Mouse (Mus musculus) monocyte, adult 5-6 weeks (primary cell): ENCODE results near the gene Zcchc10. TPM values are rescaled to one million over a fixed set of nuclear protein-coding genes. Genes with fewer than 3 reads are reported as not detected.
"Not testable (repeated sequence)": the region's sequence is repeated elsewhere in the genome, so short reads cannot be mapped to it uniquely, and the experiment has no call there.

ENCODE experiments used
- ATAC-seq: fragments of 153-309, 156-312 bp; replicated peaks from 2 replicates; pipeline ENCODE4 v1.8.0; 2017; ENCODE audit warnings: mild to moderate bottlenecking; ENCODE audit not compliant: low TSS enrichment, insufficient number of reproducible peaks, severe bottlenecking, poor library complexity, low FRiP score
- total RNA-seq: library from RNA; stranded (forward); fragments of 200-1000, 200-491, 200-594 nt; gene quantifications from 3 replicates; pipeline ENCODE4 v1.2.3, GENCODE M21; 2017

The Zcchc10 gene
- total RNA-seq = 2.3 to 9.1 TPM (median 5.5 TPM) in 3 replicates

DNA sequence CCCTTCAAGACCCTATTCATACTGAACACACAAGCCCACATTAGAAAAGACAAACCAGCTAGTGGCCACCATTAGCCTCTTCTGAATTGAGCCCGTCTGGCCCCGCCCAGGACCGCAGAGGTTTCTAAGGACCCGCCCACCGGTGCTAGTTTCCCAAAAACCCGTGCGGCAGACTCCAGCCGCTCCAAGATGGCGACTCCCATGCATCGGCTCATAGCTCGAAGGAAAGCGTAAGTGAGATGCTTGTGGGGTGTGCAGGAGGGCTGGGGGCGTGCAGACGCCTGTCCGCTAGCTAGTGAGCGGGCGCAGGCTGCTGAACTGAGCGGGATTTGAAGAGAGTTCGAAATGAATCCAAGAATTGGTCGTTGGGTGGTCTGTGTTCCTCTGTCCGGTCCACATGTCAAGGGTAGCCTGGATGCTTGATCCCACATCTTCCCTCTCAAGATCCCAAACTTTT, at the start of gene Zcchc10:
Zcchc10 (plus strand) TSS at position 168 of the 457 bp plus-strand sequence.
- peak; percentile 100 for ATAC-seq

DNA sequence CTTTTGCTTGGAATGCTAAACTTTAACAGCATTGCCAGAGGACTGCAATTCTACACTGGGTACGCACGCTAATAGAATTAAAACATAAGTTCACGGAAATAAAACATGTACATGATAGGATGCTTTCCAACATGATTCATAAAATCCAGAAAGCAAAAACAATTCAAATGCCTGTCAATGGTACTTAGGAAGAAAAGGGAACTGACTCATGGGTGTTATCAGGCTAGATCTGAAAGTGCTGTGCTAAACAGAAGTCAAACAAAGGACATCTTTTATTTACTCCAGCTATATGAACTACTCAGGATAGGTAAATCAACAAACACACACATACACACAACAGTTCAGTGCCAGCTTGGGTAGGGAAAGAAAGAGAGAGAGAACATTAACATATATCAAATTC, 49.1 kb upstream of the Zcchc10 start:
- ATAC-seq = no peak

DNA sequence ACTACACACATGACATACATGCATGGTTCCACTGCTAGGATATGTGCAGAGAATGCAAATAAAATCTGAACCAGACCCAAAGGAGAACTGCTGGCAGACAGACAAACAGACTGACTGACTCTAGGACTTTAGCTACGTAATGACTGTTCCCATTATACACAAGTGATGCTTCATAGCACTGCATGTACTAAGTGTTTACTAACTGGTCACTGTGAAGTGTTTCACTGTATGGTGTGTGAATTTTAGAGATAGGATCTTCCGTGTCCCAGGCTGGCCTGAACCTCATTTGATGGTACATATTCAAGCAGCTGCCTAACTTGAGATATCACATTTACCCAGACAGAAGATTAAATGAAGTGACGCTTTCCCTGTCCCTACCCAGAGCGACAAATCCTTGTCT, 46.1 kb upstream of the Zcchc10 start:
- no peak for ATAC-seq

DNA sequence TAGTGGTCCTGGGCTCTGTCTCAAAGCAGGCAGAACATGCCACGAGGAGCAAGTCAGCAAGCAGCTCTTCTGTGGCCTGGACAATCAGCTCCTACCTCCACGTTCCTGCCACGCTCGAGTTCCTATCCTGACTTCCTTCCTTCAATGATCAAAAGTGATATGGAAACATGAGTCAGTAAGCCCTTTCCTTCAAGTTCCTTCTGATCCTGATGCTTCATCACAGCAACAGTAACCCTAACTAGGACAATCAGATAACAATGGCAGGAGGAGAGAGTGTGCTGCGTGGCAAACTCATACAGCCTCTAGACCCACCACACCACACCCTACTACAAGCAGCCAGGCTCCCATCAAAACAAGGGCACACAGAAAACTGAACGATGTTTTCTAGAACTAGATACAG, 38.6 kb upstream of the Zcchc10 start:
- no peak for ATAC-seq

DNA sequence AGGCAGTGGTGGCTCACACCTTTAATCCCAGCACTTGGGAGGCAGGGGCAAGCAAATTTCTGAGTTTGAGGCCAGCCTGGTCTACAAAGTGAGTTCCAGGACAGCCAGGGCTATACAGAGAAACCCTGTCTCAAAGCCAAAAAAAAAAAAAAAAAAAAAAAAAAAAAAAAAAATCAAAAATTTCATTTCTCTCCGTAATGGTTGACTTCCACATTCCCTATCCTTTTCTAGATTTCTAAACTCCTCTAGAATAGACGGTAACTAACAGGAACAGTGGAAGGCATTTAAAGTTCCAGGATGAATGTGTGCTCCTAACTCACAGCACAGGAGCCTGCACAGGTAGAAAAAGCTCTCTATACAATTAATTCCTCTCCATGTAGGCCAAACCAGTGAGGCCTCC, 34.3 kb upstream of the Zcchc10 start:
- ATAC-seq = not testable (repeated sequence)

DNA sequence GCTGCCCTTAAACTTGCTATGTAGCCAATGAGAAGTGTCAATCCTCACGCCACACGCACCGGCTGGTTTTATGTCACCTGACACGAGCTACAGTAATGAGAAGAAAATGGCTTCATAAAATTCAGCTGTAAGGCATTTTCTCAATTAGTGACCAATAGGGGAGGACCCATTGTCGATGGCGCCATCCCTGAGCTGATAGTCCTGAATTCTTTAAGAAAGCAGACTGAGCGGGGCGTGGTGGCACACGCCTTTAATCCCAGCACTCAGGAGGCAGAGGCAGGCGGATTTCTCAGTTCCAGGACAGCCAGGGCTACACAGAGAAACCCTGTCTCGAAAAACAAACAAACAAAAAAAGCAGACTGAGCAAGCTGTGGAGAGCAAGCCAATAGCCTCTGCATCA, 33.6 kb upstream of the Zcchc10 start:
- ATAC-seq = no peak

DNA sequence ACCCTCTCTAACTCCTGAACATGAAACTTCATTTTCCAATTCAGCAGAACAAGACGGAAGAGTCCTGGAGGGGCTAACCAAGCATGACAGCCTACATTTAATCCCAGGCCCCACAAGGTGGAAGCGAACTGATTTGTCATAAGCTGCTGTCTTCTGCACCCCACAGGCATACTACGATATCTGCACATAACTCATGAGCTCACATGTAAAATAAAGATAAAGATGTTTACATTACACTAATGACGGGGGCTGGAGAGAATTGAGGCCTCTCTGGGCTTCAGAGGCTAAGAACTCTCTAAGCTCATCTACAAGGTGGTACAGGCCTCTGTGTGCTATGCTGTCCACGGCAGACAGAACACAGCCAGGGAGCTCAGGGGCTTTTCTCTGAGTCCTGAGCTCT, 30.0 kb upstream of the Zcchc10 start:
- no peak for ATAC-seq

DNA sequence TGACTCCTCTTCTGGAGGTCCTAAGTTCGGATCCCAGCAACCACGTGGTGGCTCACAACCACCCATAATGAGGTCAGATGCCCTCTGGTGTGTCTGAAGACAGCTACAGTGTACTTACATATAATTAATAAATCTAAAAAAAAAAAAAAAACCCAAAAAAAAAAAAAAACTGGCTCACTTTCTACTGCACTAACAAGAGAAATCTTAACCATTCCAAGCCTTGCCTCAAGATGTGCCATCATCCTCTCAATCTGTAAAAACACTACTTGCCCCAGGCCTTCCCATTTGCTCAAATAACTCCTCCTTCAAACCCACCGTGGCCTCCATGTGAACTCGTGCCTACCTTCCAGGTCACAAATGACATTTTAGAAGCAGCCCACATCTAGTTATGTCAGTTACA, 27.6 kb upstream of the Zcchc10 start:
- no peak for ATAC-seq

DNA sequence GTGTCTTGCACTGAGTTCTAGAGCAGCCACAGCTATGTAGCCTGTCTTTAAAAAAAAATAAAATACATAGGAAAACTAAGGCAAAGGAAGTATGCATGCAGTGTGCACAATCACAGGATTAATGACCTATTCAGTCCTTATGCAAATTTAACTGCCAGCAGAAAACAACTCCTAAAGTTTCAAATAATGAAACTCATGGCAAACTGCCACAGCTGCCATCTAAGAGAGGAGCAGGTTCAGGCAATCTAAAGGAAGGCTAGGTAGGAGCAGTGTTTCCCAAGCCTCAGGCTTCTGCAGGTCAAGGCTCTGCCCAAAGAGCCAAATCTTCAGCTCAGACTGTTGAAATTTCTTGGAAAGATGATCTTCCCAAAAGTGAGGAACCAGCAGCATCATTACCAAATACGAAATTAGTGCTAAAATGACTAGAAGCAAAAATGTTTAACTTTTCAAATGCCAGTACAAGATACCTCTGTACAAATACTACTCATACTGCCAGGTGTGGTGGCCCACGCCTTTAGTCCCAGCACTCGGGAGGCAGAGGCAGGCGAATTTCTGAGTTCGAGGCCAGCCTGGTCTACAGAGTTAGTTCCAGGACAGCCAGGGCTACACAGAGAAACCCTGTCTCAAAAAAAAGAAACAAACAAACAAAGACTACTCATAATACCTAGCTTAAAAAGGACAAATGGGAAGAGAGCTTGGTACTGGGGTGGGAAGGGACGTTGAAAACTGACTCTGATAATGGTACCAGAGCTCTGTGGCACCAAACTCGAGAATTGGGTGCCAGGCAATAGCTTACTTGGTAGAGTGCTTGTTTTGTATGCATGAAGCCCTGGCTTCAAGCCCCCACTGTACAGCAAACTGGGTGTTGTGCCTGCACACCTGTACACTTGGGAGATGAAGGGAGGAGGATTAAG, 26.3 kb upstream of the Zcchc10 start:
- no peak for ATAC-seq

DNA sequence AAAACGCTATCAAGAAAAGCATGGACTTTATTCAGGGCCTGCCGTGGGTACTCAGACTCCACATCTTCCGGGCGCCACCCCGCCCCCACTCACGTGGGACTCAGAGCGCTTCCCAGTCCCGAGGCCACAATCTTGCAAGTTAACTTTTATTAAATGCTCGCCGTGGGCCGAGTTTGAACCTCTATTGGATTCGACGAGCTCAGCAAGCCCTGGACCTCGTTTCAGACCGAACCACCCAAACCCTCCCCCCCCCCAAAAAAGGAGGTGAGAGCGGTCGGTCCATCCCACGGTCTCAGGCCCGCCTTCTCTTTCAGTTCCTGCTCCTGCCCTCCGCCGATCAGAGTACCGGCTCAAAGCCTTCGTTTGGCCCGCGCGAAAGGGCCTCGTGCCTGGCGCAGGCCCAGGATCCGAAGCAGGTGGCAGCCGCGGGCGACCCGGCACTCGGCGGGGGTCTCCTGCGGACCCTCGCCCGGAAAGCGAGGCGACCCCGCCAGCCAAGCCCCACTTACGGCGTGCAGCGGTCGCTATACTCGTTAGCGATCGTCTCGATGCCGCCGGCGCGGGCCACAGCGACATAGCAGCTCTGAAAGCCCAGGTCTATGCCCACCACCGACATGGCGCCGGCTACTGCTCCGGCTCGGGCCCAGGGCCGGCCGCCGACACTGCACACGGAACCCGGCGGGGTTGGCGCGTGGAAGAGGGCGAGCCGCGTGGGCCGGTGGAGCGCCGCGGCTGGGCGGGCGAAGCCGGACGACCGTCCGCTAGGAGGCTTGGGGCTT, 24.7 kb upstream of the Zcchc10 start:
- ATAC-seq = peak; percentile 54

DNA sequence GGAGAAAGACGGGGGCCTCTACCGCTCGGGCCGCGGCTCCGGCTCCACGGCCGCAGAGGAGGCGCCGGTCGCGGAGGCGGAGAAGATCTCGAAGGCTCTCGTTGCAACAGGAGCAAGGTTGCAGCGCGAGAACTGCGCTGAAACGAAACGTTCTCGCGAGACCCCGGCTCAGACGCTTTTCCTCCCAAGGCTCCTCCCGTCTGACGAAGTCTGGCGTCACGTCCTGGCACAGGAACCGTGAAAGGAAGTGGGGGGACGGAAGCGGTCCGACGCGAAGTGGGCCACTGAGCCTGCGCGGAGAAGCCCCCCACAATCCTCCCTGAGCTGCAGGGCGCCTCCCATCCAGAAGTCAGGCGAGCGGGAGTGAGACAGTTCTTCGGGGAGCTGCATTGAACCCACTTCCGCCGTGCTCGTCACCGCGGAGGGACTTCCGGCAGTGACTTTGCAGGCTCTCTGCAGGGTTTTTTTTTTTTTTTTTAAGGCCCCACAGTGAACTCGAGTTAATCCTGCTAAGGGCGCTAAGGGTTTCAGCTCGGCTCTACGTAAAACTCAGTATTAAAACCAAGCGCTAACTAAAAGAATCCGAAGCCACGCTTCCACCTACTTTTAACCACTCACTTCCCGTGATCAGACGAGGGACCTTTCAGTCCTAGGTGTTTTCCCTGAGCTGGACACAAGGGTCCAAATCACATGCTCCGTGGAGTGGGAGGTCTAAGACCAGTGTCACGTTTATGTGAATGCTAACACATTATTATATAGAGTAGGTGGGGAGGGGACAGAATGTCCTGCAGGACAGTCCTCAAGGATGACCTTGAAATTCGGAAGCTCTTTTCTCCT, 23.9 kb upstream of the Zcchc10 start, which contains the start of gene Hspa4:
Hspa4 (minus strand) TSS at position 128 of the 837 bp plus-strand sequence.
- ATAC-seq = peak; percentile 95

DNA sequence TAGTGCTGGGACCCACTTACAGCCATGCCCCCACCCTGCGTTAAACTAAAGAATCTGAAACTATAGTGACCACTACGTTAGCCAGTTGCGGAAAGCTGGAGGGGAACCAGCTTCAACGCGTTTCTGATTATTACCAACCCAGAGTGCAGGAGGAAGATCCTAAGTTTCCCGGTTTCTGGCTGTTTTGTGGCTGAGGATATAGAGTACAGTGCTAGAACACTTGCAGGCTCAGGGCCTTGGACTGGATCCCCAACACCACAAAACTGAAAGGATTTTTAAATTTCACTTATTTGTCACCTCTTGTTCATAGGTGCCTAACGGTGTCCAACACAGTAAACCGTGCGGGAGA, 23.3 kb upstream of the Zcchc10 start:
- ATAC-seq = no peak

DNA sequence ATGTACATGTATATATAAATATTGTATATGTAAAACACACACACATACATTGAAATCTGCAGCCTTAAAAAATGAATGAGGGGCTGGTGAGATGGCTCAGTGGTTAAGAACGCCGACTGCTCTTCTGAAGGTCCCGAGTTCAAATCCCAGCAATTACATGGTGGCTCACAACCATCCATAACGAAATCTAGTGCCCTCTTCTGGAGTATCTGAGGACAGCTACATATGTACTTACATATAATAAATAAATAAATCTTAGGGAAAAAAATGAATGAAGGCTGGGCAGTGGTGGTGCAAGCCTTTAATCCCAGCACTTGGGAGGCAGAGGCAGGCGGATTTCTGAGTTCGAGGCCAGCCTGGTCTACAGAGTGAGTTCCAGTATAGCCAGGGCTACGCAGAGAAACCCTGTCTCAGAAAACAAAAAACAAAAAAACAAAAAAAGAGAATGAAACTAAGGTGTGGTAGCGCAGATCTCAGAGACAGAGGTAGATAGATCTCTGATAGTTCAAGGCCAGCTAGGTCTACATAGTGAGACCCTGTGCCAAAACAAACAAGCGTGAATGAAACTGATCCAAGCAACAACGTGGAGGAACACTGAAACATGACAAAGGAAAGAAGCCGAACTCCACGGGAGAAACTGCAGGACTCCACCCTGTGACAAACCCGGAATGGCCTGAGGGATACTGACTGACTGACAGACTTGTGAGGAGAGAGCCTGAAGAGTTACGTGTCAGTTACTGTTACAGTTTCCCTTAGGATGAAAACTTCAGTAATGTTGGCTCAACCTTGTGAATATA, 20.2 kb upstream of the Zcchc10 start:
- no peak for ATAC-seq

DNA sequence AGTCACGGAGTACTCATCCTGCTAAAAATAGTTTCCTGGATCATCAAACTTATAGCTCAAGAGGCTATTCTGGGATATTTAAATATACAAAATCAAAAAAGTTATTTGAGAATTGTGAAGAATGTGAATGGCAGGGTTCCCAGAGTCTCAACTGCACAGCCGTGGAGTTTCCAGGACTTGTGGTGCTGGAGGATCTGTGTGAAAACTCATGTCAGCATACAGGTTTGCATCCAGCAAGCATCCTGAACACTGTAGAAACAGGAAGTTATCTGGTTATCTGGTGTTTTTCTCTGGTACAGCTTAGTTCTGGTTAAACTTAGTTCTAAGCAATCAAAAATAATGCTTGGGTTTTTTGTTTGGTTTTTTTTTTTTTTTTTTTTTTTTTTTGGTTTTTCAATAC, 17.5 kb upstream of the Zcchc10 start:
- no peak for ATAC-seq

DNA sequence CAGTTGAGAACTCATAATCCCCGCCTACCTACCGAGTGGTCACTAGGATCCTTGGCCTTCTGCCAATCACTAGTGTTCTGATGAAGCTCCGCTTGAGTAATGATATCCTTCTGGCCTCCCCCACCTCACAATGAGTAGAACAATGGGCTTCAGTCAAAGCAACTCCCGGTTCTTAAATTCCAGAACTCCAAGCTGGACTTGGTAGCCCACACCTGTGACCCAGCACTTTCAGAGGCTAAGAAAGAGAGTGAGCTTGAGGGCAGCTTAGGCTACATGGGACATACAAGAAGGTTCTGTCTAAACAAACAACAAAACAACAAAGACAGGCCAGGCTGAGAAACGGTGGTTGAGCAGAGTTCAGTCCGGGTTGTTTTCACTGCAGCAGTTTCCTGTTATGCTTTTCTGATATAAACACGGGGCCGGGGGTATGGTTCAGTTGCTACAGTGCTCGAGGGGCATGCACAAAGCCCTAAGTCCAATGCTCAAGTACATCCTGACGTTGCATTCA, 16.9 kb upstream of the Zcchc10 start:
- no peak for ATAC-seq

DNA sequence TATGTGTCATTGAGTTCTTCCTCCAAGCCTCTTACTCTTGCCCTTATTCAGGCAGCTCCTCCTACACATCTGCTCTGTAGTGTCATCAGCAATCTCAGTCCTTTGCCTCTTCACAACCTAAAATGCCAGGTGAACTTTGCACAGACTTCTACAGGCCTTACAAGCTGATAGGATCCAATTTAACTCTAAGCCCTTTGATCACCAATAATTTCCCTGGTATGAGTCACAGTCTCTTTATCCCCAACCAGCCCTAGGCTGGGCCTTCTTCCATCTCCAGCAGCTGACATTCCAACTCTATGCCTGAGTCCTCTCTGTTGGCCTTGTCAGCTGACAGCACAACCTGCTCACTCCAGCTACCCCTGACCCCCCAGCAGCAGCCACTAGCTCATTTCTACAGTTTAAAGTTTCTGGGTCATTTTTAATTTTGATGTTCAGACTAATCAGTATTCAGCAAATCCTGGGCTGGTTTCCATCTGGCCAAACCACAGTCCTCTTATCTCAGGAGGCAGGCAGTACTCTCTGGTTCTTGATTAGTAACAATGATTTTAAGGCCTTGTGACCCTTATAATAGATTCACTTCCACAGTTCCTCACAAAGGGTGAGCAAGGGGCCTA, 16.1 kb upstream of the Zcchc10 start:
- ATAC-seq = no peak

DNA sequence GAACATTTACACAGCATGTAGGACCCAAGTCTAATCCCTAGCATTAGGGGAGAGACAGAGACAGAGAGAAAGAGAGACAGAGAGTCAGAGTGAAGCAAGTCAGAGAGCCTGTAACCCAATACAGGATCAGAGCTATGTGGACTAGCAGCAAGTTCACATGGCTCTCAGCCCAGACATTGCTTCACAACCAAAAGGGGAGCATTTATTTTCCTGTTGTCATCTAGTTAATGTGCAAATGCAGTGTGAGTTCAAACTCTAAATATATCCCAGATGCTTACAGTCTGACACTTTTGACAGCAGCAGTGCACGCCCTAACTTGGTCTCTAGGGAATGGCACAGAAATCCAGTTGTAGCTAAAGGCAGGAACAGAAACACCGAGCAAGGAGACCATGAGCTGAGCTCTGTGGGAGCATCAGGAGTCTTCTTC, 15.6 kb upstream of the Zcchc10 start:
- no peak for ATAC-seq

DNA sequence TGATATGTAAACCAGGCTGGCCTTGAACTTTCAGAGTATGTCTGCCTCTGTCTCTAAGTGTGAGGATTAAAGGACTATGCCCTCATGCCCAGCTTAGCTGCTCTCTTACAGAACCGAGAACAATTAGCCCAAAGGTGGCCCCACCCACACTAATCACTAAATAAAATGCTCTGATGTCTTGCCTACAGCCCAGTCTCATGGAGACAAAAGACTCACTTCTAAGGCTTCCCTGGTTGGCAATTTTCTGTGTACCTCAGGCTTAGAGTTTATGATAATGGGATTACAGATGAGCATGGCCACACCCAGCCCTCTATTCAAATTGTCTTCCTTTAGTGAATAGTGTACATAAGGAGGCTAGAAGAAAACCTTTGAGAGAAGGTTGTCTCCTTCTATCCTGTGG, 13.1 kb upstream of the Zcchc10 start:
- ATAC-seq = no peak
